11 mouse cellular contexts compared by ENCODE assay signal in genomic region chr12:91774811-91775284, GRCm38 (mm10). TPM values are rescaled to one million over a fixed set of nuclear protein-coding genes. Genes with fewer than 3 reads are reported as not detected.
A peak's percentile ranks its signal among the peaks of the same experiment; 100 is the strongest.
DNase-seq lines count a peak whose midpoint lies in the region; ATAC-seq and TF ChIP-seq lines count a peak whose summit lies in the region.
"Had no signal": no experiment of that assay in that cellular context is flagged by ENCODE, and none has a peak within 500 bp of the region (broad histone marks: within the 10 kb centered on the region; RNA-seq: fewer than 3 reads in every experiment).

No protein-coding gene starts in this region.

- no peak overlapping the region for H3K4me3 ChIP-seq in cerebellum, adult 2 months (replicated peaks; ENCODE audit: insufficient read depth, low read depth, low read length)
- H3K4me3 ChIP-seq in stomach, embryonic 16.5 days (replicated peaks; ENCODE audit: low read length), result no peak overlapping the region
- H3K4me3 ChIP-seq: forebrain, embryonic 10.5 days had no signal

- no peak for ATAC-seq in stomach, embryonic 16.5 days (ENCODE audit: insufficient read depth, low FRiP score)
- ATAC-seq in monocyte, adult 5-6 weeks (replicated peaks; ENCODE audit: insufficient number of reproducible peaks, low FRiP score, low TSS enrichment, poor library complexity, severe bottlenecking), result no peak

- no peak for TF ChIP-seq CTCF in cerebellum, adult 2 months (IDR thresholded peaks at IDR 0.05; ENCODE audit: borderline replicate concordance, insufficient read depth, low read depth, low read length)

- H3K36me3 ChIP-seq in stomach, embryonic 16.5 days (ENCODE audit: control insufficient read depth, insufficient read depth, low read length), result no peaks in the 10 kb centered on the region

- no peaks in the 10 kb centered on the region for H3K9me3 ChIP-seq in stomach, embryonic 16.5 days (replicated peaks; ENCODE audit: control insufficient read depth, low read length)
- H3K9me3 ChIP-seq: forebrain, embryonic 10.5 days had no signal

- H3K9ac ChIP-seq in stomach, embryonic 16.5 days (ENCODE audit: low read length), result no peak overlapping the region
- H3K9ac ChIP-seq: liver, embryonic 14.5 days had no signal

- peak in 1 of 2 experiments; percentile 27 for DNase-seq in cerebellum, adult 2 months
- DNase-seq in cerebellum, postnatal 14 days, result no peak
- DNase-seq in right cerebral cortex, postnatal 10 days (ENCODE audit: low spot score in 2 of 2), result peak; percentile 56 to 59
- DNase-seq in right cerebral cortex, postnatal 25 days, result no peak
- peak; percentile 54 for DNase-seq in heart, adult 8-10 months (ENCODE audit: low spot score)
- DNase-seq in right cerebral cortex, adult 2 months (ENCODE audit: low spot score in 2 of 2), result no peak
- DNase-seq: cerebellum, adult 9-10 months had no signal

- WGBS in cerebellum, adult 2 months, result 83% methylated on average over 8 of the region's 8 CpGs
- 37% methylated on average over 8 of the region's 8 CpGs for WGBS in stomach, embryonic 16.5 days

- H3K4me1 ChIP-seq in cerebellum, adult 2 months (ENCODE audit: control insufficient read depth, insufficient read depth, low read length), result no peaks in the 10 kb centered on the region
- H3K4me1 ChIP-seq in stomach, embryonic 16.5 days (ENCODE audit: control insufficient read depth, insufficient read depth, low read length), result peaks cover 6% of the 10 kb centered on the region; the same call in 1 of the 2 replicates

- no peak overlapping the region for H3K4me2 ChIP-seq in stomach, embryonic 16.5 days (ENCODE audit: low read depth, low read length)

- peak overlapping the region; percentile 37; the same call in 1 of the 2 replicates for H3K27ac ChIP-seq in cerebellum, adult 2 months (ENCODE audit: insufficient read depth, low read length)
- peak overlapping the region; percentile 26; the same call in 1 of the 2 replicates for H3K27ac ChIP-seq in stomach, embryonic 16.5 days (ENCODE audit: low read length)
- H3K27ac ChIP-seq: forebrain, embryonic 10.5 days; liver, embryonic 14.5 days had no signal

- H3K27me3 ChIP-seq in cerebellum, adult 2 months (ENCODE audit: control insufficient read depth, insufficient read depth, low read length), result no peaks in the 10 kb centered on the region
- H3K27me3 ChIP-seq in stomach, embryonic 16.5 days (ENCODE audit: control insufficient read depth, insufficient read depth, low read length), result no peaks in the 10 kb centered on the region

- no peak for TF ChIP-seq POLR2A in cerebellum, adult 2 months (IDR thresholded peaks at IDR 0.05; ENCODE audit: borderline replicate concordance, insufficient read depth, low read length)

RNA-seq across cellular contexts. Expression of gene Ston2, which starts 13.3 kb away (rescaled TPM):
- polyA plus RNA-seq in cerebellum, adult 2 months (2012; rRNA removed), result 9.0 and 10.7 TPM in 2 replicates
- total RNA-seq in heart, adult 8-10 months (2022), result 10 to 100 TPM in 2 of 4 experiments, 1 to 10 TPM in 2; 5.7 to 12.5 (median 10.1) TPM
- polyA plus RNA-seq in stomach, embryonic 16.5 days (2015; fragmentation: Nextera tagmentation; extraction: Ambion mirVana), result 8.1 and 8.5 TPM in 2 replicates
- total RNA-seq in monocyte, adult 5-6 weeks (2017), result 8.6 to 25.7 TPM (median 13.4 TPM) in 3 replicates

Comparison
In these comparisons a context has a peak if more than half of its experiments do, and no peak if none do; other contexts are left out.
1. DNase-seq: peak in right cerebral cortex, postnatal 10 days (2 of 2) and heart, adult 8-10 months (single experiment); none in cerebellum, postnatal 14 days (0 of 2), right cerebral cortex, postnatal 25 days (single experiment) and right cerebral cortex, adult 2 months (0 of 2).